22 mouse cellular contexts compared by ENCODE assay signal in genomic region chr1:189164721-189165120, GRCm38 (mm10).
DNase-seq lines count a peak whose midpoint lies in the region; ATAC-seq and TF ChIP-seq lines count a peak whose summit lies in the region.
"Had no signal": no experiment of that assay in that cellular context is flagged by ENCODE, and none has a peak within 500 bp of the region (broad histone marks: within the 10 kb centered on the region; RNA-seq: fewer than 3 reads in every experiment).

No protein-coding gene starts in this region.

- H3K9ac ChIP-seq in intestine, embryonic 16.5 days (ENCODE audit: low read depth, low read length), result no peak overlapping the region
- H3K9ac ChIP-seq in intestine, embryonic 15.5 days, result no peak overlapping the region
- no peak overlapping the region for H3K9ac ChIP-seq in lung, postnatal 0 days (replicated peaks; ENCODE audit: low read depth)
- H3K9ac ChIP-seq: embryonic facial prominence, embryonic 12.5 days; embryonic facial prominence, embryonic 15.5 days; forebrain, postnatal 0 days; hindbrain, embryonic 12.5 days; hindbrain, embryonic 15.5 days had no signal

- no peaks in the 10 kb centered on the region for H3K36me3 ChIP-seq in intestine, embryonic 16.5 days (ENCODE audit: control insufficient read depth, insufficient read depth, low read length)
- no peaks in the 10 kb centered on the region for H3K36me3 ChIP-seq in intestine, embryonic 15.5 days
- H3K36me3 ChIP-seq in lung, postnatal 0 days (ENCODE audit: insufficient read depth, low read length), result no peaks in the 10 kb centered on the region
- H3K36me3 ChIP-seq: embryonic facial prominence, embryonic 12.5 days; embryonic facial prominence, embryonic 15.5 days; hindbrain, embryonic 12.5 days; hindbrain, embryonic 15.5 days had no signal

- no peaks in the 10 kb centered on the region for H3K9me3 ChIP-seq in intestine, embryonic 16.5 days (ENCODE audit: control insufficient read depth, low read length)
- H3K9me3 ChIP-seq in intestine, embryonic 15.5 days, result no peaks in the 10 kb centered on the region
- no peaks in the 10 kb centered on the region for H3K9me3 ChIP-seq in lung, postnatal 0 days (ENCODE audit: low read length)
- H3K9me3 ChIP-seq: embryonic facial prominence, embryonic 12.5 days; embryonic facial prominence, embryonic 15.5 days; hindbrain, embryonic 12.5 days; hindbrain, embryonic 15.5 days had no signal

- intact Hi-C loops in gastrocnemius, adult 2 months (cut with DNase I), result no loop called here
- intact Hi-C loops in gastrocnemius, postnatal 14 days (cut with DNase I; ENCODE audit: low total_unique reads), result no loop called here

- H3K4me2 ChIP-seq in intestine, embryonic 16.5 days (ENCODE audit: low read depth, low read length), result no peak overlapping the region
- no peak overlapping the region for H3K4me2 ChIP-seq in intestine, embryonic 15.5 days (replicated peaks)
- no peak overlapping the region for H3K4me2 ChIP-seq in lung, postnatal 0 days (replicated peaks; ENCODE audit: low read depth, low read length)
- H3K4me2 ChIP-seq: embryonic facial prominence, embryonic 12.5 days; embryonic facial prominence, embryonic 15.5 days; heart, embryonic 11.5 days; hindbrain, embryonic 12.5 days; hindbrain, embryonic 15.5 days had no signal

- no peak for TF ChIP-seq CTCF in gastrocnemius, adult 2 months (IDR thresholded peaks at IDR 0.05)
- no peak for TF ChIP-seq CTCF in lung, postnatal 0 days (IDR thresholded peaks at IDR 0.05)
- no peak for TF ChIP-seq CTCF in layer of hippocampus, adult 2 months (conservative IDR thresholded peaks at IDR 0.05)

- peaks cover 7% of the 10 kb centered on the region; the same call in 1 of the 2 replicates for H3K4me1 ChIP-seq in intestine, embryonic 16.5 days (ENCODE audit: control insufficient read depth, insufficient read depth, low read length)
- peaks cover 5% of the 10 kb centered on the region; the same call in 1 of the 2 replicates for H3K4me1 ChIP-seq in intestine, embryonic 15.5 days (replicated peaks)
- no peaks in the 10 kb centered on the region for H3K4me1 ChIP-seq in lung, postnatal 0 days (ENCODE audit: insufficient read depth, low read depth, low read length)
- H3K4me1 ChIP-seq: hindbrain, embryonic 12.5 days; hindbrain, embryonic 15.5 days had no signal

- H3K4me3 ChIP-seq in gastrocnemius, adult 2 months, result no peak overlapping the region
- no peak overlapping the region for H3K4me3 ChIP-seq in intestine, embryonic 16.5 days (ENCODE audit: low read length)
- H3K4me3 ChIP-seq in intestine, embryonic 15.5 days (replicated peaks), result no peak overlapping the region
- no peak overlapping the region for H3K4me3 ChIP-seq in lung, postnatal 0 days (ENCODE audit: low read depth, low read length)
- no peak overlapping the region for H3K4me3 ChIP-seq in layer of hippocampus, adult 2 months
- H3K4me3 ChIP-seq: embryonic facial prominence, embryonic 12.5 days; embryonic facial prominence, embryonic 15.5 days; hindbrain, embryonic 12.5 days; hindbrain, embryonic 15.5 days had no signal

- 0 out of 2 replicates have a peak, but pooled peaks have one; percentile 9 for ATAC-seq in intestine, embryonic 16.5 days
- ATAC-seq in intestine, embryonic 15.5 days, result no peak
- ATAC-seq in lung, postnatal 0 days, result peak; percentile 35
- ATAC-seq: forebrain, embryonic 14.5 days; Patski had no signal

- TF ChIP-seq EP300 in lung, postnatal 0 days (IDR thresholded peaks at IDR 0.05), result no peak

- no peaks in the 10 kb centered on the region for H3K27me3 ChIP-seq in intestine, embryonic 16.5 days (replicated peaks; ENCODE audit: control insufficient read depth, insufficient read depth, low read length)
- H3K27me3 ChIP-seq in intestine, embryonic 15.5 days (replicated peaks), result no peaks in the 10 kb centered on the region
- no peaks in the 10 kb centered on the region for H3K27me3 ChIP-seq in lung, postnatal 0 days (replicated peaks; ENCODE audit: insufficient read depth, low read length)
- H3K27me3 ChIP-seq: embryonic facial prominence, embryonic 12.5 days; embryonic facial prominence, embryonic 15.5 days; hindbrain, embryonic 12.5 days; hindbrain, embryonic 15.5 days had no signal

- no peak for DNase-seq in gastrocnemius, adult 2 months
- DNase-seq in gastrocnemius, postnatal 14 days, result no peak
- DNase-seq in lung, postnatal 0 days (ENCODE audit: low spot score), result peak; percentile 12
- DNase-seq in lung, postnatal 14 days, result no peak
- DNase-seq in layer of hippocampus, adult 2 months (ENCODE audit: low spot score in 2 of 2), result no peak
- DNase-seq: adrenal gland, postnatal 10 days; adrenal gland, postnatal 36 days; cerebellum, adult 11 months; cerebellum, adult 2 months; cerebellum, adult 9-11 months; cerebellum, postnatal 25 days; gastrocnemius, postnatal 36 days had no signal

- peak overlapping the region; percentile 59; the same call in 1 of the 2 replicates for H3K27ac ChIP-seq in gastrocnemius, adult 2 months
- no peak overlapping the region for H3K27ac ChIP-seq in intestine, embryonic 16.5 days (ENCODE audit: low read length)
- H3K27ac ChIP-seq in intestine, embryonic 15.5 days, result no peak overlapping the region
- H3K27ac ChIP-seq in lung, postnatal 0 days (ENCODE audit: low read length), result no peak overlapping the region
- H3K27ac ChIP-seq in layer of hippocampus, adult 2 months, result no peak overlapping the region
- H3K27ac ChIP-seq: embryonic facial prominence, embryonic 12.5 days; embryonic facial prominence, embryonic 15.5 days; hindbrain, embryonic 12.5 days; hindbrain, embryonic 15.5 days had no signal

- WGBS in intestine, embryonic 16.5 days, result 62% methylated on average over 4 of the region's 4 CpGs
- 49% methylated on average over 4 of the region's 4 CpGs for WGBS in intestine, embryonic 15.5 days
- 49% methylated on average over 4 of the region's 4 CpGs for WGBS in lung, postnatal 0 days
